Mouse (Mus musculus): ENCODE measurements around the gene Maob.

Maob gene

DNA sequence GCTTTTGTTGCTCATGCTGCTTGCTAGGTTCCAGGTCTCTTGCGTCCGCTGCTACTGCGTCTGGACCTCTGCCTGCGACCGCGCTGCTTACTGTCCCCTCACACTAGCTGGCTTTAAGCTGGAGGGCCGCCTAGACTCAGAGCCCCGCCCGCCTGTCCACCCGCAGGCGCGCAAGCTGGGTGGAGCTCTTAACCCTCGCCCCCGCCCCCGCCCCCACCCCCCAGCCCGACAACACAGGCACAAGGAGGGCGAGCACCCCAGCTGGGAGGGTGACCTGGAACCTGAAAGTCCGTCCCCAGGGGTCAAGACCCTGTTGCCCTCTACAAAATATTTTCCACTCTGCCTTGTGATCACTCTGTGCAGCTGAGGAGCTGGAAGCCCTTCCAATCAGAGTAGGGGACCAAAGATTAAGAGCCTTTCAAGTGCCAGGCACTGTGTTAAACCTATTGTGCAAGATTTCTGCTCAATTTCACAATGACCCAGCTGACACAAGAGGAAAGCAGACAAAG lies at the start of gene Maob:
Gene Maob (minus strand): TSS at position 106 of the 509 bp plus-strand sequence.
- in situ Hi-C loops (cut with MboI, MseI): no loop called here

- in situ Hi-C loops (cut with MboI, MseI): no loop called here
These were observed 43.1 kb upstream of the Maob start for GRCm38 (mm10) chrX:16860244-16860643.

- in situ Hi-C loops (cut with MboI, MseI): no loop called here
These were observed 28.9 kb upstream of the Maob start for GRCm38 (mm10) chrX:16846034-16846433.

- in situ Hi-C loops (cut with MboI, MseI): no loop called here
These were observed 24.3 kb upstream of the Maob start for GRCm38 (mm10) chrX:16841443-16841842.

- in situ Hi-C loops (cut with MboI, MseI): no loop called here
These were observed 20.1 kb upstream of the Maob start for GRCm38 (mm10) chrX:16837293-16837692.

- in situ Hi-C loops (cut with MboI, MseI): no loop called here
These were observed 19.4 kb upstream of the Maob start for GRCm38 (mm10) chrX:16836488-16837082.

DNA sequence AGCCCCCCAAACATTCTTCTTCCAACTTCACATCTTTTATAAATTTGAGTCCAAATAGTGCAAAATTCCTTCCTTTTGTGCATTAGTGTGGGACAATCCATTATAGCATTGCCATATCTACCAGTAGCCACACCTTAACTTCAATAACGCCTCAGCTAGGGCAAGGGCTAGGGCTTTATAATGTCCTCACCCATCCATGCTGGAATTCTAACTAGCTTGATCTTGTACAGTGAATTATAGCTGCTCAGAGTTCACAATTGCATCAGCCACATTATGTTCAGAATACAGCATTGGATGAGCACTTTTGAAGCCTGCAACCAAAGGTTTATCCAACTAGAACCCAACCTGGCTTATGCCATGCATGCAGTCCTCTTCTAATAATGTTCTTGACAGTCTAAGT lies 8.9 kb upstream of the Maob start:
- in situ Hi-C loops (cut with MboI, MseI): no loop called here

GRCm38 (mm10) chrX:16815965-16816364 lies 1.2 kb downstream of the Maob start:
- in situ Hi-C loops (cut with MboI, MseI): no loop called here

DNA sequence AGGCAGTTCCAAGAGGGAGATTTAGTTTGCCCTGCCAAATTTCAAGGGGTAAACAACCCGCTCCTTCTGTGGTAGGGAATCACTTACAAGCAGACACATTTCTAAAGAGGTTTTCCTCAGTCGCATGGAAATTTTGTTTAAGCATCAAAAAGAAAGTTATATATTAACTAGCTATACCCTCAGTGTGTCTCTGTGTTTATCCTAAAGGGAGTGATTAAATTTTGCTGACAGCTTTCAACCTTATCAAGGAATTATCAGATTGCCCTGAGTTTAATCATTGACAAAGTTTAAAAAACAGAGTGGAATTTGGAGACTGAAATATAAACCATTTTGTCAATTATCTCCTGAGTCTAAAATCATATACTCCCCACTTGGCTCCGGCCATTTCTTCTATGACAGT lies 5.1 kb downstream of the Maob start:
- in situ Hi-C loops (cut with MboI, MseI): no loop called here

- in situ Hi-C loops (cut with MboI, MseI): loop anchor here in 1 of 2 experiments (25.0 kb wide), 1 partner anchor 1095 kb away; no protein-coding TSS in a partner anchor
These were observed 49.7 kb downstream of the Maob start for GRCm38 (mm10) chrX:16767453-16767852.

- in situ Hi-C loops (cut with MboI, MseI): loop anchor here in 1 of 2 experiments (25.0 kb wide), 1 partner anchor 1096 kb away; no protein-coding TSS in a partner anchor
These were observed 51.0 kb downstream of the Maob start for GRCm38 (mm10) chrX:16766156-16766555.

GRCm38 (mm10) chrX:16761430-16761829 lies 55.7 kb downstream of the Maob start:
- in situ Hi-C loops (cut with MboI, MseI): loop anchor here in 1 of 2 experiments (25.0 kb wide), 1 partner anchor 1101 kb away; no protein-coding TSS in a partner anchor

DNA sequence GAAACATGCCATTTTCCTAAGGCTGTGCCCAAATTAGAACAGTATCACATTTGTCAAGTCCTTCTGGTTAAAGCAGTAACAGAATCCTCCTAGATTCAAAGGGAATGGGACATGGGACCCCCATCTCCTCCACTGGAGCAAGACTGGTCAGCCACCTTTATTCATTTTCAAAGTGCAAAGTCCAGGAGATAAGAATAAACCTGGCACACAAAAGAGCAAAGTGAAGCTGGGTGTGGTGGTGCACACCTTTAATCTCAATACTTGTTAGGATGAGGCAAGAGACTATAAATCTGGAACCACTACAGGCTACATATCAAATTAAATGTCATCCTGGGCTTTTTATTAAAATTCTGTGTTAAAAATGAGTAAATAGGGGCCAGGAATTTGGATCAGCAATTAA lies 62.4 kb downstream of the Maob start:
- in situ Hi-C loops (cut with MboI, MseI): loop anchor here in 1 of 2 experiments (25.0 kb wide), 1 partner anchor 1108 kb away; no protein-coding TSS in a partner anchor

DNA sequence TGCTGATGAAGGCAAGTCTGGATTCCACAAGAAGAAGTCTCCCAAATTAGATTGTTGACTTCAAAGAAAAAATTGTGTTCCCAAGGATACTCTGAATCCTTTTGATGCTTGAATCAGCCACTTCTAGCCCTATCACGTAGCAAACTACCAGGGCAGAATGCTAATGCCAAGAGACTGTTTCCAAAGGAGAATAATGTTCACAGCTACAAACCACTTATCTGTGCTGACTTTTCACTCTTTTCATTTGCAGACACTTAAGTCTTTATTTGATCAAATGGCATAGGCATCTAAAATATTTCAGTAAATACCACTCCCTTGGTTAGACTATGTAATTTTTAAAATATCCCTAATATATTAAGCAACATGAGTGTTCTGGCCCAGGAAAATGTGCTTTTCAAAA lies 68.2 kb downstream of the Maob start:
- in situ Hi-C loops (cut with MboI, MseI): loop anchor here in 1 of 2 experiments (10.0 kb wide), 1 partner anchor 546 kb away; no protein-coding TSS in a partner anchor

- in situ Hi-C loops (cut with MboI, MseI): no loop called here
These were observed 103.1 kb downstream of the Maob start for GRCm38 (mm10) chrX:16714033-16714432.

DNA sequence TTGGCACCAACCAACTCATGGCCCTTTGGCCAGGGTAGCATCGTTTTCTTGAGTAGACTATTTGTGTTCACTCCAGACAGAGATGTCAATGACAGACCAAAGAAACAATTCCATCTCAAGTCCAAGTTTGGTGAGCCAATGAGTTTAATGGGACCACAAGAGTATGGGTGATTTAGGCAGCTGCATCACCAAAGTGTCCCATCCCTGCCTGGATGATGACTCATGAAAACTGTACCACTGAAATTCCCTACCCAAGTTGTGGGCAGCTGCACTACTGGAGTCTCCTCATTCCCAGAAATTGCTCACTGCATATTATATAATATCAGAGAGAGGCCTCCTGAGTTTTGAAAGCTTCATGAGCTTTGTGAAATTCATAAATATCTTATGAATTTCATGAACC lies 111.1 kb downstream of the Maob start:
- in situ Hi-C loops (cut with MboI, MseI): no loop called here
